Mouse (Mus musculus) R1 (cell line): ENCODE measurements at regions not wholly inside any gene's neighbourhood (a gene's known extent, or its start where the extent isn't known, plus 50 kb on each side); places are given as distances from the start of the nearest gene placed in this dataset.

Experiments used
- DNase-seq: peaks from one replicate; pipeline ENCODE4 v3.0.0-alpha.2; 2018; ENCODE audit warnings: low read depth, low spot score

DNA sequence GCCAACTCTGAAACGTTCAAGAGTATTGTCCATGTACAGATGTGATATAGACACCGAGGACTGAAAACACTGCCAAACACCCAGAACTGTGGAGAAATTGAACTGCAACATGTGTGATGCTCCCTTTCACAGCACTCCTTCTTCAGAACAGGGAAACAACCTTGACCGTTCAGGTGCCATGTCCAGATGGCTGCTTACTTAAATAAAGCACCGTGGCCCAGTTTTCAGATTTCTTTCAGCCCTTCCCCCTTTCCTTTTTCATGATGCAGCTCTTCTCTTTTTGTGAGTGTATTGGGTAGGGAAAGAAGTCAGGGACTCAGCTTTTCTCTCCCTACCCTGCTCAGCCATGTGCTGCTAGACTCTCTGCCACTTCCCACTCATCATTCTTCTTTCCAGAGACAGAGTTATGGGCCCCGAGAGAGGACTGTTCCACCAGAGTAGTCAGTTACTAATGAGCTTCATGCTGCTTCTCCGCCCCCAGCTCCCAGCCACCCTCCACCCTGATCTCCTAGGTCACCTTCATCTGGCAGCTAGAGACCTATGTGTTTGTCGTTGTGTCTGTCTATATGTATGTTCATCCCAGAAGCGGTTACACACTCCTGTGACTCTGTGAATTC, 74.3 kb upstream of the Astn2 start:
- DNase-seq, result no peak
